Mouse (Mus musculus) heart, postnatal 0 days (tissue): ENCODE results near the gene Ap1ar.

Experiments used
- CTCF ChIP-seq: IDR thresholded peaks from 2 replicates; pipeline ENCODE4 v1.5.1; 2016; ENCODE audit warnings: antibody characterized with exemption, control low read depth, low read depth
- EP300 ChIP-seq: IDR thresholded peaks from 2 replicates; pipeline ENCODE4 v1.6.1; 2016; ENCODE audit warnings: antibody characterized with exemption, low read depth

DNA sequence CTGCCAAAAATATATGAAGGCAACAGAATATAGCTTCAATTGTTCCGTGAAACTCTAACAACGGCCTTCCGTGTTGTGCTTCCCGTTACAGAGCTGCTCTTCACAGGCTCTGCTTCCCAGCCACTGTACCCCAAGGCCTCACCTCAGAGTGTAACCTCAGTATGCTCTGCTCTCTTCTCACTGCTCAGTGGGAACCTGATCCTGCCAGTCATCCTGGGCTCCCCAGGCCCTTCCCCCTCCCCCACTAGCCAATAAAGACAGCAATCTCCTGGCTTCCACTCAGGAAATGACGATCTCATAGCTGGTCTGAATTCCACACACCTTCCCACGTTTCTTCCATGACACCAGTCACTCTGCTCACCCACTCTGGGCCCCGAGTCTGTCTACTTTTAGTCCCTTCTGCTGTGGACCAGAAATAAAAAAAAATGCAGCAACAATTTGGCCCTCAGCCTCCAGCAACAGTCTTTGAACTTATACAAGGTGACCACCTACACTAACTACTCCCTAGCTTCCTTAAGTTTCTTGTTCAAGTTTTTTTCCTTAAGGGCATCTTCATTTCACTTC lies 20.1 kb downstream of the Ap1ar start:
- TF ChIP-seq CTCF (no peak), EP300 (no peak)
